Mouse (Mus musculus): ENCODE results near the gene Fgfr2.

The Fgfr2 gene

DNA sequence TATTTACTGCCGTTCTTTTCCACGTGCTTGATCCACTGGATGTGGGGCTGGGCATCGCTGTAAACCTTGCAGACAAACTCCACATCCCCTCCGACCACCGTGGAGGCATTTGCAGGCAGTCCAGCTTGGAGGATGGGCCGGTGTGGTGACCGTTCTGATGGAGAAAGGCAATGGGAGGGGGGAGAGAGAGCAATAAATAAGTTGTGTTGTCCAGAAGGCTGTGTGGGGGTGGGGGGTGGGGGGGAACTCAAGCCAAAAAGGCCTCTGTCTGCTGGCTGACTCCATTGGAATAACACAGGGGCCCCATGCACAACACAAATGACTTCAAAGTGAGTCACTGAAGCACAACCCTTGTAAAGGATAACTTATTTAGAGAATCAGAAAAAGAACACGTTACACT lies 2922.1 kb downstream of the Fgfr2 start:
- in situ Hi-C loops (cut with MseI, MboI) = no loop called here

- in situ Hi-C loops (cut with MseI, MboI) = no loop called here
Observed at GRCm38 (mm10) chr7:130199951-130200350, 2923.2 kb downstream of the Fgfr2 start.

DNA sequence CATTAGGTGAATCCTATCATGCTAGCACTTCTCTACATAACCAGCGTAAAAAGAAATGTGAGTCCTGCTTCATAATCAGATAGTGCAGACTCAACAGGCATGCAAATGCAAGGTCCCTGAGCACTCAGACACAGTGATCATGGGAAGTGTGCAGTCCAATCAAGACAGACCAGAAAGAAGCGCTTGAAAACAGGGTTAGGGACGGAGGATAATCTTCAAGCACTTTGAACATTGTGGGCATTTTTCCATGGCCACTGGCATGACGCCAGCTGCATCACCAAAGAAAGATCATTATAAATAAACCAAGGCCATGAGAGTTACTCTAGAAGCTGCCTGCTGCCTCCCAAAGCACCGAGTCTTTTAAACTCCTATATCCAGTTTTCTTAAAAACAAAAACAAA lies 2923.8 kb downstream of the Fgfr2 start:
- in situ Hi-C loops (cut with MseI, MboI) = no loop called here

- in situ Hi-C loops (cut with MseI, MboI) = no loop called here
Observed at GRCm38 (mm10) chr7:130195081-130195480, 2928.1 kb downstream of the Fgfr2 start.

DNA sequence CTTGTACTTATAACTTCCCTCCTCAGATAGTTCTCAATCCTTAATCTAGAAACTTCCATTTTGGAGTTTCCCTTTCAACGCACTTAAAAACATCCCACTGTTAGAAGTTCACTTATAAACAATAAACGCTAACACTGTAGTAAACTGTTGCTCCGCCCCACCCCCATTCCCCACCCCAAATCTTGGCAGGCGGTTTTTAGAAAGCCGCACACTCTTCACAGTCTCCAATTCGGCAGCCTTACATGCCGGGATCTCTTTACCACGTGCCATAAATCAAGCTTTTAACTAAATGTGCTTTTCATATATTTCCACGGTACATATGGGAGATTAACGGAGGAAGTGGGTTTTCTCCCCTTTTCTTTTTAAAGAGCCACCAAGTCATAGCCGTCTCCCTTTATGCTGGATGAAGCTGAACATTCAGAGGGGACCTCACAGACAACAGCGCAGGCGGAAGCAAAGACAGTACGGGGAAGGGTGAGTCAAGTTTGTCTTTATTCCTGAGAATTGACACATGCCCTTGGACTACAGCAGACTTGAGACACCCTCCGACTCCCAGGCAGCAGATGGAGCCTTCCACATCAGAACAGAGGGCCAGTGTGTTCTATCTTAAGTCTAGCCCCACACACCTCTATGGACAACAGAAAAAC lies 2932.7 kb downstream of the Fgfr2 start:
- in situ Hi-C loops (cut with MseI, MboI) = no loop called here

GRCm38 (mm10) chr7:130189901-130190300 lies 2933.2 kb downstream of the Fgfr2 start:
- in situ Hi-C loops (cut with MseI, MboI) = no loop called here

DNA sequence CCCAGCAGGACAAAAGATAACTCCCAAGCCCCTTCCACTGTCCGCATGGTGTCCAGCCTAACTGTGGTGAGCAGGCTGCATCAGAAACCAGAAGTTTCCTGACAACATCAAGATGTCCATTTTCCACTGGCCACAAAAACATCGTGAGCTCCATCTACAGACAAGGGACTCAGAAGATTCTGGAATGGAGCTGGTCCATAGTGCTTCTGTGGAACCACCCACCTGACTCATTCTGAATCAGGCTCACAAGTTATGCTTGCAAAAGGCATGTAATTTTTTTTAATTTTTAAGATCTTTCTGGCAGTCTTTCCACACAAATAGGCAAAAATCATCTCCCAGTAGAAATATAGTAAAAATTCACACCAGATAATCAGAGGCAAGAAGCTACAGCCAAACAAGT lies 2935.0 kb downstream of the Fgfr2 start:
- in situ Hi-C loops (cut with MseI, MboI) = no loop called here

GRCm38 (mm10) chr7:130184864-130185263 lies 2938.3 kb downstream of the Fgfr2 start:
- in situ Hi-C loops (cut with MseI, MboI) = no loop called here

GRCm38 (mm10) chr7:130183960-130184359 lies 2939.2 kb downstream of the Fgfr2 start:
- in situ Hi-C loops (cut with MseI, MboI) = no loop called here

DNA sequence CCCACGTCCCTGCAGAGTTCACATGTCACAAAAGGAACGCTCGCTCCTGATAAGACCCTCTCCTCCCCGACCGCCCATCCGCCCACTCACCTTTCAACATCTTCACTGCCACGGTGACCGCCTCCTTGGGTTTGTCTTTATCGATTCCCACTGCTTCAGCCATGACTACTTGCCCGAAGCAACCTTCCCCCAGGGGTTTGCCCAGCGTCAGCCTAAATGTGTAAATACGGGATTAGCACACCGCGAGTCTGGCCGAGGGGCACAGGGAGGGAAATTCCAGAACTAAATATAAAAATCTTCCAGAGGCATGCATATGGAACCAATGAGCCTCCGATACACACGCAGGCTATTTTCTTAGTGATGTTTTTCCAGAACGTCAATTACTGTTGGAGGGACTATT lies 2940.6 kb downstream of the Fgfr2 start:
- in situ Hi-C loops (cut with MseI, MboI) = no loop called here

DNA sequence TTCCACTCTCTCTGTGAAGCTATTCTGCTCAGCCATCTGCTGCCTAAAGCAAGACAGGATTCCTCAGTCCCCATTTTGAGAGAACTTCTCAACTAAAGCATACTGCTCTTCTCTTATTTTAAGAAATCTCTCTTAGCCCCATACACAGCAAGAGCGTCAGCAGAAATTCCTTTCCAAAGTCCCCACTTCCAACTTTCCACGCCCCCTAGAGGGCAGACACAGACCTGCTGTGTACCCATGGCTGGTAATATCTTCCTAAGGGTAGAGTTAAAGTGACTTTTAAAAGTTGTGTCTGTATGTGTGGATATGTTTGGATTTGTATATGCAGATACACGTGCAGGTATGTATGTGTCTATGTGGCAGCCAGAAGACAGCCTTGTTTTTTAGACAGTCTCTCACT lies 2944.2 kb downstream of the Fgfr2 start:
- in situ Hi-C loops (cut with MseI, MboI) = no loop called here

GRCm38 (mm10) chr7:130177009-130177408 lies 2946.1 kb downstream of the Fgfr2 start:
- in situ Hi-C loops (cut with MseI, MboI) = no loop called here

DNA sequence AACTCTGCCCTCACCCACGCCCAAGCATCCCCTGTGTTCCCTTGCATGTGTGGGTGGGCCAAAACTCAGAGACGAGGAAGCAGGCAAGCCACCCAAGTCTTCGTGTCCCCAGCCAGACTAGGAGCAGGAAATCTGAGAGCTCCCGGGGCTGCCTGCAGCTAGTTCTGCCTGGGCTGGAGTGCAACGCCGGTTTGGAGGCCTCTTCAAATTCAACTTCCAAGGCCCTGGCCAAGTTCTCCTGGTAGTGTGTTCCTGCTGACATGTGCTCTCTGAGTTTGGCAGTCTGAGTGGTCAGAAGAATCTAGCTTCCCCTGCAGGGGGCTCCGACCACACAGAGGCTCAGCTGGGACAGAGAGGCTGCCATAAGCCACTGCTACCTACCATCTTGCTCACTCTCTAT lies 2948.6 kb downstream of the Fgfr2 start:
- in situ Hi-C loops (cut with MseI, MboI) = loop anchor here in 1 of 2 experiments (25.0 kb wide), 1 partner anchor 512 kb away; no protein-coding TSS in a partner anchor

- in situ Hi-C loops (cut with MseI, MboI) = loop anchor here in 1 of 2 experiments (25.0 kb wide), 1 partner anchor 512 kb away; no protein-coding TSS in a partner anchor
Observed at GRCm38 (mm10) chr7:130173914-130174313, 2949.2 kb downstream of the Fgfr2 start.

DNA sequence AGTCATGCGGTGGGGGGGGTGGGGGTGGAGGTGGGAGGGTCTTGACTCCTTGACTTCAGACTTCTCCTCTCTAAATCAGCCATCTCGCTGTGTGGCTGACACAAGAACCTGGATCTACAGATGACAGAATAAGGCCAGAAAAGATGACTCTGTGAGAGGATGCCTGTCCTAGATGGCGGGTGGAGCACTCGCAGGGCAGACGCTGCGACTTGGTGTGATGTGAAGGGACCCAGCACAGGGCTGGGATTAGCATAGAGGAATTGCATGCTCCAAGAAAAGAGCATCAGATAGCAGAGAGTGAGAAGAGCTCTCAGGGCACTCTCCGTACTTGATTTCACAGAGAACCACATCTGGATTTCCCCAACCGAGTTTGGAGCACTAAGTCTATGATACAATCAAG lies 2953.0 kb downstream of the Fgfr2 start:
- in situ Hi-C loops (cut with MseI, MboI) = loop anchor here in 1 of 2 experiments (25.0 kb wide), 1 partner anchor 508 kb away; no protein-coding TSS in a partner anchor

- in situ Hi-C loops (cut with MseI, MboI) = loop anchor here in 1 of 2 experiments (25.0 kb wide), 1 partner anchor 506 kb away; no protein-coding TSS in a partner anchor
Observed at GRCm38 (mm10) chr7:130168296-130168695, 2954.9 kb downstream of the Fgfr2 start.

- in situ Hi-C loops (cut with MseI, MboI) = loop anchor here in 1 of 2 experiments (25.0 kb wide), 1 partner anchor 505 kb away; no protein-coding TSS in a partner anchor
Observed at GRCm38 (mm10) chr7:130167261-130167660, 2955.9 kb downstream of the Fgfr2 start.

GRCm38 (mm10) chr7:130166190-130166589 lies 2957.0 kb downstream of the Fgfr2 start:
- in situ Hi-C loops (cut with MseI, MboI) = loop anchor here in 1 of 2 experiments (25.0 kb wide), 1 partner anchor 504 kb away; no protein-coding TSS in a partner anchor

GRCm38 (mm10) chr7:130165408-130165807 lies 2957.7 kb downstream of the Fgfr2 start:
- in situ Hi-C loops (cut with MseI, MboI) = loop anchor here in 1 of 2 experiments (25.0 kb wide), 1 partner anchor 503 kb away; no protein-coding TSS in a partner anchor

DNA sequence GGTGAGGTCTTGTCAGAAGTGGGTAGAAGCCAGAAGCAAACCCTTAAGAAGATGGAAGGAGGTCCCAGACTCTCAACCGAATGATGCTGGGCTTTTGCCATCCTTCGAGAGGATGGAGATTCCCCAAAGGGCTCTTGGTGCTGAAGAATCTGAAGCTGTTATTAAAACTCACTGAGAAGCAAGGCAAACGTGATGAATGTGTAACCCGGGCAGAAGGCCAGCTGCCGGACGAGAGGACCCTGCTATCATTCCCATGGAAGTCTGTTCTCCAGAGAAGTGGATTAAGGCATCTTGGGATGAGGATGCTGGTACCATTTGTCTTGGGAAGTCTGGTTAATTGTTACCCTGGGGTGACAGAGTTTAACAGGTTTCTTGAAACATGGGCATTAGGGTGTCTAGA lies 2960.4 kb downstream of the Fgfr2 start:
- in situ Hi-C loops (cut with MseI, MboI) = loop anchor here in 1 of 2 experiments (25.0 kb wide), 1 partner anchor 500 kb away; no protein-coding TSS in a partner anchor

DNA sequence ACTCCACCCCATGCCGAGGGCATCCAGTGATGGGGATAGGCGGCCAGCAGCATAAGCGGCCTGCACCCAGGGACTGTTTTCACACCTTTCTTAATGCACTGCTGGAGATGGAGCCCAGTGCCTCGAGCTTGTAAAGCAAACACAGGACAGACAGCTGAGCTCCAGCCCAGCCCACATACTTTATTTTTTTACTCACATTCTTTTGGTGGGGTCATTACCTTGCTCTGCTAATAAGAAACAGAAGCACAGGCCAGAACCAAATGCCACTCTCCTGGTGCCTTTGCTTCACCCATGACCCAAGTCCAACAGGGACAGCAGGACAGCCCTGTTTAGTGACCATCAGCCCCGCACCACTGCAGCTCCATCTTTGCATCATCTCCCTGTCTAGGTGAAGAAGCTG lies 2961.6 kb downstream of the Fgfr2 start:
- in situ Hi-C loops (cut with MseI, MboI) = loop anchor here in 1 of 2 experiments (25.0 kb wide), 1 partner anchor 499 kb away; no protein-coding TSS in a partner anchor

DNA sequence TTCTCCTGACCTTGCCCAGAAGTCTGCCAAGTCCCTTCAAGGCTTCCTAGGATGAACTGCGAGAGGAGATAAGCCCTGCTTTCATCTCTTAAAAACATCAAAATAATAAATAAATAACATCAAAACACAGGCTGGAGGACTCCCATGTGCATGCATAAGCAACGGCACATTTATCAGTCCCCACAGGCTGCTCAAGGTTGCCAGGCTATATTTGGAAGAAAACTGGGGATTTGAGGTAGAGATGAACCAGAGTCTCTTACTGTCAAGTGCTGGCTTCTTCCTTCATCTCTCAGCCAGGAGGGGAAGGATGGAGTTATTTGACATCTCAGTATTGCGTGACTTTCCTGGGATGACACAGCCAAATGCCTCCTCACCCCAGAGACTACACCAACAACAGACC lies 2964.3 kb downstream of the Fgfr2 start:
- in situ Hi-C loops (cut with MseI, MboI) = loop anchor here in 1 of 2 experiments (25.0 kb wide), 1 partner anchor 497 kb away; no protein-coding TSS in a partner anchor

Data from mouse trophoblast stem cell (cell line).